Comparison of ENCODE assay signal across 26 mouse cellular contexts in the genomic region with DNA sequence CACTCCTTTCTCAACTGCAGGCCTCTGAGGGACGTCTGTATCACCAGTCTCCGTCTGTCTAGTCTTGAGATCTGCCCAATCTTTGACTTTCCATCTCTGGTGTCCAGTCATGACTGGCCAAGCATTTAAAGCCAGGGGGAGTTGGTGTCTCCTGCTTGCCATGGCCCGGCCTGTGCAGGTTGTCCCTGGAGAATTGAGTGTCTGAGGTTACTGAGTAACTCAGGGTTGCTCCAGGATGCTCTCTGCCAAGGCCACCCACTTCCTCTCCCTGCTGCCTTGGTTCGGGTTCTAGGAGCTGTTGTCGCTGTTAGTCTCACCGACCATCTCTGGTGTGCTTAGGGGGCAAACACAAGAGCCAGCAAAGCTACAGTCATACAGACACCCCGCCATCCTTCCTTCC. TPM values are rescaled to one million over a fixed set of nuclear protein-coding genes. Genes with fewer than 3 reads are reported as not detected.
DNase-seq lines count a peak whose midpoint lies in the region; ATAC-seq lines count a peak whose summit lies in the region.
"Had no signal": no experiment of that assay in that cellular context is flagged by ENCODE, and none has a peak within 500 bp of the region (broad histone marks: within the 10 kb centered on the region; RNA-seq: fewer than 3 reads in every experiment).

No protein-coding gene starts in this region.

- H3K4me2 ChIP-seq in heart, embryonic 14.5 days (ENCODE audit: low read length), result no peak overlapping the region
- no peak overlapping the region for H3K4me2 ChIP-seq in kidney, embryonic 14.5 days (replicated peaks; ENCODE audit: low read depth, low read length)
- H3K4me2 ChIP-seq in intestine, embryonic 16.5 days (ENCODE audit: low read depth, low read length), result no peak overlapping the region
- H3K4me2 ChIP-seq: forebrain, embryonic 13.5 days; heart, embryonic 13.5 days; hindbrain, embryonic 12.5 days had no signal

- H3K9me3 ChIP-seq in heart, embryonic 14.5 days (ENCODE audit: control insufficient read depth, low read length), result no peaks in the 10 kb centered on the region
- H3K9me3 ChIP-seq in kidney, embryonic 14.5 days (ENCODE audit: control insufficient read depth, low read length), result no peaks in the 10 kb centered on the region
- no peaks in the 10 kb centered on the region for H3K9me3 ChIP-seq in intestine, embryonic 16.5 days (ENCODE audit: control insufficient read depth, low read length)
- H3K9me3 ChIP-seq: embryonic facial prominence, embryonic 10.5 days; forebrain, embryonic 13.5 days; heart, embryonic 13.5 days; hindbrain, embryonic 12.5 days had no signal

- no peak overlapping the region for H3K27ac ChIP-seq in heart, embryonic 14.5 days (replicated peaks in 1 of 2; ENCODE audit: control insufficient read depth in 1 of 2, insufficient read depth in 1 of 2, low read depth in 2 of 2, low read length in 2 of 2)
- H3K27ac ChIP-seq in kidney, embryonic 14.5 days (ENCODE audit: low read depth, low read length), result no peak overlapping the region
- H3K27ac ChIP-seq in intestine, embryonic 16.5 days (ENCODE audit: low read length), result no peak overlapping the region
- H3K27ac ChIP-seq: embryonic facial prominence, embryonic 10.5 days; forebrain, embryonic 13.5 days; gastrocnemius, adult 2 months; heart, embryonic 13.5 days; hindbrain, embryonic 12.5 days had no signal

- ATAC-seq in heart, embryonic 14.5 days (ENCODE audit: insufficient number of reproducible peaks, insufficient read depth, low FRiP score, low read depth), result 0 out of 2 replicates have a peak, but pooled peaks have one; percentile 8
- peak; percentile 18; the same call in 1 of the 2 replicates for ATAC-seq in kidney, embryonic 14.5 days (ENCODE audit: low FRiP score, low TSS enrichment)
- peak; percentile 30; the same call in 1 of the 2 replicates for ATAC-seq in intestine, embryonic 16.5 days
- ATAC-seq in megakaryocyte-erythroid progenitor cell, adult 5-6 weeks (replicated peaks; ENCODE audit: low FRiP score, low TSS enrichment, poor library complexity, severe bottlenecking), result no peak
- no peak for ATAC-seq in frontal cortex, adult (ENCODE audit: low TSS enrichment)
- ATAC-seq: forebrain, embryonic 13.5 days had no signal

- no peaks in the 10 kb centered on the region for H3K36me3 ChIP-seq in heart, embryonic 14.5 days (ENCODE audit: control insufficient read depth, insufficient read depth, low read length)
- no peaks in the 10 kb centered on the region for H3K36me3 ChIP-seq in kidney, embryonic 14.5 days (ENCODE audit: control insufficient read depth, insufficient read depth, low read length)
- H3K36me3 ChIP-seq in intestine, embryonic 16.5 days (ENCODE audit: control insufficient read depth, insufficient read depth, low read length), result no peaks in the 10 kb centered on the region
- H3K36me3 ChIP-seq: embryonic facial prominence, embryonic 10.5 days; heart, embryonic 13.5 days; hindbrain, embryonic 12.5 days had no signal

- no peak overlapping the region for H3K9ac ChIP-seq in heart, embryonic 14.5 days (ENCODE audit: low read length)
- no peak overlapping the region for H3K9ac ChIP-seq in kidney, embryonic 14.5 days (ENCODE audit: low read depth, low read length)
- H3K9ac ChIP-seq in intestine, embryonic 16.5 days (ENCODE audit: low read depth, low read length), result no peak overlapping the region
- H3K9ac ChIP-seq: forebrain, embryonic 13.5 days; forebrain, postnatal 0 days; heart, embryonic 13.5 days; hindbrain, embryonic 12.5 days had no signal

- H3K4me1 ChIP-seq in heart, embryonic 14.5 days (ENCODE audit: control insufficient read depth in 2 of 2, insufficient read depth in 2 of 2, low read length in 2 of 2), result peaks cover 0 to 3% of the 10 kb centered on the region in 2 experiments; a peak in 2 of 4 replicates
- peaks cover 21% of the 10 kb centered on the region; the same call in 1 of the 2 replicates for H3K4me1 ChIP-seq in kidney, embryonic 14.5 days (ENCODE audit: control insufficient read depth, insufficient read depth, low read length)
- H3K4me1 ChIP-seq in intestine, embryonic 16.5 days (ENCODE audit: control insufficient read depth, insufficient read depth, low read length), result peaks cover 17% of the 10 kb centered on the region

- no peak overlapping the region for H3K4me3 ChIP-seq in heart, embryonic 14.5 days (ENCODE audit: control insufficient read depth in 1 of 2, insufficient read depth in 1 of 2, low read depth in 1 of 2, low read length in 2 of 2)
- no peak overlapping the region for H3K4me3 ChIP-seq in kidney, embryonic 14.5 days (ENCODE audit: low read length)
- no peak overlapping the region for H3K4me3 ChIP-seq in intestine, embryonic 16.5 days (ENCODE audit: low read length)
- H3K4me3 ChIP-seq: embryonic facial prominence, embryonic 10.5 days; forebrain, embryonic 13.5 days; gastrocnemius, adult 2 months; heart, embryonic 13.5 days; hindbrain, embryonic 12.5 days had no signal

- no peak for DNase-seq in heart, adult 9 months (ENCODE audit: low spot score in 2 of 2)
- DNase-seq in kidney, adult 8-10 months, result no peak
- peak; percentile 19 for DNase-seq in kidney, postnatal 10 days
- DNase-seq: adrenal gland, postnatal 25 days; cerebellum, adult 18-20 months; cerebellum, adult 9-11 months; cerebellum, postnatal 36 days; forebrain, postnatal 0 days; gastrocnemius, adult 2 months; gastrocnemius, postnatal 25 days; heart, postnatal 10 days; heart, postnatal 4 days had no signal

- H3K27me3 ChIP-seq in heart, embryonic 14.5 days (ENCODE audit: control insufficient read depth, insufficient read depth, low read length), result peaks cover 48% of the 10 kb centered on the region
- H3K27me3 ChIP-seq in kidney, embryonic 14.5 days (ENCODE audit: control insufficient read depth, insufficient read depth, low read length), result peaks cover 26% of the 10 kb centered on the region
- peaks cover 13% of the 10 kb centered on the region; the same call in 1 of the 2 replicates for H3K27me3 ChIP-seq in intestine, embryonic 16.5 days (replicated peaks; ENCODE audit: control insufficient read depth, insufficient read depth, low read length)

- 53% methylated on average over 7 of the region's 7 CpGs for WGBS in heart, embryonic 14.5 days
- 37% methylated on average over 7 of the region's 7 CpGs for WGBS in kidney, embryonic 14.5 days
- 55% methylated on average over 7 of the region's 7 CpGs for WGBS in intestine, embryonic 16.5 days

RNA-seq across cellular contexts. Expression of gene Rhbg, which starts 1.9 kb away (rescaled TPM):
- polyA plus RNA-seq in heart, embryonic 14.5 days (2014; fragmentation: Nextera tagmentation; extraction: Ambion mirVana), result not detected in 2 replicates
- 2.2 and 3.7 TPM in 2 replicates for polyA plus RNA-seq in kidney, embryonic 14.5 days (2014; fragmentation: Nextera tagmentation; extraction: Ambion mirVana)
- 0.69 and 1.3 TPM in 2 replicates for polyA plus RNA-seq in intestine, embryonic 16.5 days (2015; fragmentation: Nextera tagmentation; extraction: Ambion mirVana)
- not detected in 2 replicates for total RNA-seq in megakaryocyte-erythroid progenitor cell, adult 5-6 weeks (2014; fragmentation: Nextera tagmentation)
- total RNA-seq in megakaryocyte-erythroid progenitor cell, adult 5-6 weeks (2017), result not detected in 2 replicates
- total RNA-seq: gastrocnemius, adult 2 months; gastrocnemius, postnatal 25 days; granulocyte monocyte progenitor cell, adult 5-6 weeks; heart, adult 8-10 months; heart, postnatal 10 days; heart, postnatal 4 days; MEL had no signal
- polyA plus RNA-seq: C2C12 had no signal

RNA-seq across cellular contexts. Expression of gene Gm38392, which starts 30.6 kb away (rescaled TPM):
- polyA plus RNA-seq in heart, embryonic 14.5 days (2014; fragmentation: Nextera tagmentation; extraction: Ambion mirVana), result 0.23 TPM in 1 of 2 replicates, not detected in the other
- 0.79 TPM in 1 of 2 replicates, not detected in the other for polyA plus RNA-seq in kidney, embryonic 14.5 days (2014; fragmentation: Nextera tagmentation; extraction: Ambion mirVana)
- polyA plus RNA-seq in intestine, embryonic 16.5 days (2015; fragmentation: Nextera tagmentation; extraction: Ambion mirVana), result 0.81 TPM in 1 of 2 replicates, not detected in the other
- not detected in 2 replicates for total RNA-seq in megakaryocyte-erythroid progenitor cell, adult 5-6 weeks (2014; fragmentation: Nextera tagmentation)
- total RNA-seq in megakaryocyte-erythroid progenitor cell, adult 5-6 weeks (2017), result not detected in 2 replicates
- total RNA-seq: forebrain, postnatal 0 days; granulocyte monocyte progenitor cell, adult 5-6 weeks; heart, postnatal 4 days had no signal
- polyA plus RNA-seq: C2C12; embryonic facial prominence, embryonic 10.5 days; embryonic facial prominence, embryonic 14.5 days; forebrain, embryonic 13.5 days; heart, embryonic 13.5 days; hindbrain, embryonic 12.5 days had no signal

RNA-seq across cellular contexts. Expression of gene Tsacc, which starts 40.4 kb away (rescaled TPM):
- 12.2 and 14.4 TPM in 2 replicates for polyA plus RNA-seq in heart, embryonic 14.5 days (2014; fragmentation: Nextera tagmentation; extraction: Ambion mirVana)
- 15.4 and 20.0 TPM in 2 replicates for polyA plus RNA-seq in kidney, embryonic 14.5 days (2014; fragmentation: Nextera tagmentation; extraction: Ambion mirVana)
- polyA plus RNA-seq in intestine, embryonic 16.5 days (2015; fragmentation: Nextera tagmentation; extraction: Ambion mirVana), result 9.7 and 10.8 TPM in 2 replicates
- 7.2 and 19.5 TPM in 2 replicates for total RNA-seq in megakaryocyte-erythroid progenitor cell, adult 5-6 weeks (2014; fragmentation: Nextera tagmentation)
- 9.8 TPM in 1 of 2 replicates, not detected in the other for total RNA-seq in megakaryocyte-erythroid progenitor cell, adult 5-6 weeks (2017)

RNA-seq across cellular contexts. Expression of gene Cct3, which starts 40.5 kb away (rescaled TPM):
- 386 and 393 TPM in 2 replicates for polyA plus RNA-seq in heart, embryonic 14.5 days (2014; fragmentation: Nextera tagmentation; extraction: Ambion mirVana)
- 603 and 679 TPM in 2 replicates for polyA plus RNA-seq in kidney, embryonic 14.5 days (2014; fragmentation: Nextera tagmentation; extraction: Ambion mirVana)
- polyA plus RNA-seq in intestine, embryonic 16.5 days (2015; fragmentation: Nextera tagmentation; extraction: Ambion mirVana), result 470 and 510 TPM in 2 replicates
- 703 and 802 TPM in 2 replicates for total RNA-seq in megakaryocyte-erythroid progenitor cell, adult 5-6 weeks (2014; fragmentation: Nextera tagmentation)
- 484 and 489 TPM in 2 replicates for total RNA-seq in megakaryocyte-erythroid progenitor cell, adult 5-6 weeks (2017)

Comparison
In these comparisons a context has a peak if more than half of its experiments do, and no peak if none do; other contexts are left out.
1. ATAC-seq: peak in heart, embryonic 14.5 days (single experiment), kidney, embryonic 14.5 days (single experiment) and intestine, embryonic 16.5 days (single experiment); none in megakaryocyte-erythroid progenitor cell, adult 5-6 weeks (single experiment) and frontal cortex, adult (single experiment).